Mouse (Mus musculus) cerebellum, adult 11-12 months (tissue): ENCODE measurements at regions not wholly inside any gene's neighbourhood (a gene's known extent, or its start where the extent isn't known, plus 50 kb on each side); places are given as distances from the start of the nearest gene placed in this dataset.
"Not testable (repeated sequence)": the region's sequence is repeated elsewhere in the genome, so short reads cannot be mapped to it uniquely, and the experiment has no call there.

Experiments used
- DNase-seq: peaks from one replicate; pipeline ENCODE4 v3.0.0; 2022

- no peak for DNase-seq
These were observed 157.8 kb downstream of the Ube2e3 start for GRCm38 (mm10) chr2:79025678-79026077.

GRCm38 (mm10) chr2:79030990-79031389 is 163.1 kb downstream of the Ube2e3 start:
- no peak for DNase-seq

GRCm38 (mm10) chr2:79036296-79036695 is 168.4 kb downstream of the Ube2e3 start:
- no peak for DNase-seq

GRCm38 (mm10) chr2:79038624-79039023 is 170.7 kb downstream of the Ube2e3 start:
- DNase-seq = no peak

DNA sequence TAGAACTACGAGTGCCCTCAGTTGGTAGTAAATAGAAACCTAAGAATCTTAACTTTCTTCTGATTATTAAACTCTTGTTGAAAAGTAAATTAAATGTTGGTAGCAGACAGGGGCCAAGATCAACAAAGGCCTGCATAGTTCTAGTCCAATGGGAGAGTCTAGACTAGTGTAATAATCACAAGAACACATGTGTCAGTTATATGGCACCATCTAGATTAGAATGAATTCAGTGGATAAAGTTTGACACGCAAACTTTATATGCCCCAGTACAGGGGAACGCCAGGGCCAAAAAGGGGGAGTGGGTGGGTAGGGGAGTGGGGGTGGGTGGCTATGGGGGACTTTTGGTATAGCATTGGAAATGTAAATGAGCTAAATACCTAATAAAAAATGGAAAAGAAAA is 176.9 kb downstream of the Ube2e3 start:
- DNase-seq = not testable (repeated sequence)

GRCm38 (mm10) chr2:79045508-79045907 is 177.6 kb downstream of the Ube2e3 start:
- no peak for DNase-seq

- peak; percentile 41 for DNase-seq
These were observed 180.1 kb downstream of the Ube2e3 start for GRCm38 (mm10) chr2:79048020-79048419.

DNA sequence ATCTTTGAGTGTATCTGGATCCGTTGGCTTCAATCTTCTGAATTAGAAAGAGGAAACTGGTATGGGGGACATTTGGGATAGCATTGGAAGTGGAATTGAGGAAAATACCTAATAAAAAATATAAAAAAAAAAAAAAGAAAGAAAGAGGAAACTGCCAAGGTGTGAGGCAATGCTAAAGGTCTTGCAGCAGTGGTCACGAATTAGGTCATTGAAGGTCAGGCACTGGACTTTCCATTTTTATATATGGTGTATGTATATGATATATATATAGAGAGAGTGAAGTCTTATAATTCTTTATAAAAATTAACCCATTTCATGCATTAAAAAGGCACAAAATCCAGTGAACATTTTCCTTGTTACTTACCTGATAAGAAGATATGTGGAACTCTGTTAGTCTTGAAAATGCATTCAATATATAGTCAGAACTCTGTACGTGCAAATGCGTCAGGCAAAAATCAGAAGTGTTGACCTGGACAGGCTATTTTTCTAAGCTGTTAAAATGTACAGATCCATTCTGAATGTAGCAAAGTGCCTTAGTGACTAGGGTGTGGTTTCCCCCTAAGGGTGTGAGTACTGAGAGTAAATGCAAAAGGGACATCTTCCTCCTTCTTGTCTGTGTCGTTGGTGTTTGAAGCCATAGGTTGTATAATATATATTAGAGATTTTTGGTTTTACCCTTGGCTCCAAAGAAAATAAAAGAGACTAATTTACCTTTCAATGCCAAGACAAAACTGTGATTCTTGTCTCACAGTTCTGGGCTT is 181.0 kb downstream of the Ube2e3 start:
- DNase-seq = no peak

DNA sequence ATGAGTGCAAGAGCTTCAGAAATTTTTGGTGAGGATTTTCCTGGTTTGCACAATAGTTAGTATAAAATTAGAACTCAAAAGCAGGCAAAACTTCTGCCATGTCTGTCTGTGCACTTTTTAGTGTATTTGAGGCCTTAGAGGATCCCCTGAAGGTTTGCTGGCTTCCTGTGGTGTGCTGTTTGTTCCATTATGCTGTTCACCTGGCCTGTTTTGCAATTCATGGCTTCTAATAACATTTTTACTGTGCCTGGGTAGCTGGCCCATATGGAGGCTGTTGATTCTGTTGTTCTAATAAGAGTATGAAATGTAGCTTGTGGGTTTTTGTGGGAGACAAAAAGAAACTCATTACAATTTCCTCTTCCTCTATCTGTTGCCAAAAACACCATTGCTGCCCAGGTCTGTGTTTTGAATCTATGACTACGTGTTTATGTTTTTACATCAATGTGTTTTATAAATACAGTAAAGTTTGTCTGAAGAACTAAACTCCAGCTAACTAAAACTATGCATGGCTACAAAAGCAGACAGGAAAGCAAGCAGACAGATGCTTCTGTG is 182.6 kb downstream of the Ube2e3 start:
- DNase-seq = no peak

DNA sequence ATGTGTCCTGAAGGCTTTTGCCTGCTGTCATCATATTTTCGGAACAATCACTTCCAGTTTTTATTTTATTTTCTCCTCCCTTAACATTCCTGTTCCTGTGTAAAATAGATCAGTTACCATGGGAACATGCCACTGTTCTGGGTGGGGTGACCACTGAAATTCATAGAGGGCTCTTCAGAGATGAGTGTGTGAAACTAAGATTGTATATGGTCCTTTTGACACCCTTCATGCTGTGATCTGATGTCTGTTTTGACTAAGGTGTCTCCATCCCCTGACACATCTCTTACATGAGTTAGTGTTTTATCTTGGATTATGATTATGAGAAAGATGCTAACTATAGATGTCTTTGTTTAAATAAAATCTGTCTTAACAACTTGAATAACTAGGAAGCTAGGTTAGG is 184.3 kb downstream of the Ube2e3 start:
- DNase-seq = no peak

DNA sequence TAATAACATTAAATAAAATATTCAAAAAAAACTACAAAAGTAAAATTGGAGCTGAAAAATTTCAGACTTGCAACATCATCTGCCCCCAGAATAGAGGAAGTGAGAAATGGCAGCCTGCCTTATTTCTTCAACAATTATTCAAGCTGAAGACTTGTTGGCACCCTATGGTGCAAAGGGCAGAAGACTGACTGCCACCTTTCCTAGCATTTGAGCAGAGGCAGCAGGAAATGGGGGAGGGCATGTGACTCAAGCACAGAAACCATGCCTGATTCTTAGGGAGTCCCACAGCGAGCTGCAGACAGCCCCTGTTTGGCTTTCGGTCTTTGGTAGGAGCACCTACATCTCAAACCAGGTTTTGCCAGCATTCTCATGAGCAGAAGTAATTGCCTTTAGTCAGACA is 188.2 kb downstream of the Ube2e3 start:
- no peak for DNase-seq

GRCm38 (mm10) chr2:79059115-79059943 is 191.4 kb downstream of the Ube2e3 start:
- no peak for DNase-seq

DNA sequence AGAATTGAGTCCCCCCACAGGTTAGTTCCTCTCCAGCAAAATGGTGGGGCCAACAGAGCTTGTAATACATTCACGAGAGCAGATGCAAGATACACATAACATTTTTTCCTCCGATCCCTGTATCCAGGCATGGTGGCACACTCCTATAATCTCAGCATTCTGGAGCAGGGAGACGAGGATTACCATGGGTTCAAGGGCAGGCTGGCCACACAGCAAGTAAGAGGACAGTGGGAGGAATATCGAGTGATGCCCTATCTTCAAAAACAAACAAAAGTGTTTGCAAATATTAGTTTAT is 192.0 kb downstream of the Ube2e3 start:
- DNase-seq = no peak

- no peak for DNase-seq
These were observed 192.4 kb downstream of the Ube2e3 start for GRCm38 (mm10) chr2:79060320-79060719.

GRCm38 (mm10) chr2:79061645-79062044 is 193.6 kb upstream of the Itga4 start:
- DNase-seq = no peak

DNA sequence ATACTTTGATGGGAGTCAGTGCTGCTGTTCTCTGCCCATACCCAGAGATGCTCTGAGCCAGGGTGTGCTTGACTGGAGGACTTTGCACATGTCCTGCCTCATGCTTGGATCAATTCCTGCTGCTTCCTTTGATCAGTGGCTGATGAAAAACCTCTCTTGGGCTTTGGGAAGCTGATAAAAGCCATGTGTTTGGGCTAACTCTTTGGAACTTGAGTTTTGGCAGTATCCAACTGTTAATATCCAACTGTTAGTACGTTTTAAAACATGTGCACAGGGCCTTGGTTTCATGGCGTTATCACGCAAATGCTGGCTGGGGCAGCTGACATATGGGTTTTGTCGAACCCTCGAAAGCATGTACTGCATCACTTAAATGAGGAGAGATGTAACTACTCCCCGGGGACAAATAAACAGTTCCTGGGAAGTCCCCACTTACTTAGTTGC is 193.0 kb upstream of the Itga4 start:
- no peak for DNase-seq

DNA sequence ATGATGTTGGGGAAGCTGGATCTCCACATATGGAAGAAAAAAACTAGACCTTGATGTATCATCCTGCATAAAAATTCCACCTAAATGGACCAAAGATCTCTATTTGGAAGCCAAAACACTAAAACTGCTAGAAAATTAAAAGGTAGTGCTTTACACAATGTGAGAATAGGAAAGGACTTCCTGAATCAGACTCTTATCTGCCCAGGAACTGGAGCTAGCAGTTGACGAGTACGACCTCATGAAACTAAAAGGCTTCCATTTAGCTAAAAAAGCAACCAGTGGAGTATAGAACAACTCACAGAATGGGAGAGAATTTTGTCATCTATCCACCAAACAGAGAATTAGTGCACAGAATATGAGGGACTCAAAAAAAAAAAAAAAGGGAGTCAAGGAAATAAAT is 191.6 kb upstream of the Itga4 start:
- no peak for DNase-seq

DNA sequence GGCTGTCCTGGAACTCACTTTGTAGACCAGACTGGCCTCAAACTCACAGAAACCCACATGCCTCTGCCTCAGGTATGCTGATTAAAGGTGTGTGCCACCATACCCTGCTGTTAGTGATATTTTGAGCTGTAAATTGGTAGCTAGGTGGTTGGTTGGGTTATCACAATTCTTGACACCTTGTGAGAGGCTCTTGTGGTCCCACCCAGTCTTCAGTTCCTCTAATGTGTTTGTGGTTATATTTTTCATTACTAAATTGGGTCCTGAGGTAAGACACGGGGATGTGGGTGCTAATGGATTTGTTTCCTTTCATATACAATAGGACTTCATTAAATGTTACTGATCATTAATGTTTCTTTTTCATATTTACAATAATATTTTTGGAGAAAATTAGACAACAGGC is 189.9 kb upstream of the Itga4 start:
- no peak for DNase-seq

- no peak for DNase-seq
These were observed 179.1 kb upstream of the Itga4 start for GRCm38 (mm10) chr2:79076115-79076514.

GRCm38 (mm10) chr2:79078836-79079394 is 176.3 kb upstream of the Itga4 start:
- no peak for DNase-seq

GRCm38 (mm10) chr2:79081769-79082168 is 173.5 kb upstream of the Itga4 start:
- DNase-seq = no peak

DNA sequence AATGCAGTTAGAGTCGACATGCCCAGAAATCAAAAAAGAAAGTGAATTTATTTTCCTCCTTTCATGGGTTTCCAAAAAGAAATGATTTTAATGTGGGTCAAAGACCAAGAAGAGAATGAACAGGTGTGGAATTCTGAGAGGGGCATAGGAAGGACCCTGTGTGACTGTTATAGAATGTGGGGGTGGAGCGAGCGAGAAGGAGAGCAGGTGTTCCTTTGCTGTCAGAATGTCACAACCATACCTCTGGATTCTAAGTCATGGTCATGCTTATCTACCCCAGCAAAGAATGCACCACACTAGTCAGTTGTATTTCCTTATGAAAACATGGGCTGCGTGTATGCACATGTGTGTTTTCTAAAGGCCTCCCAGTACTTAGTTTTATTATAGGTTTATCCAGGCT is 168.9 kb upstream of the Itga4 start:
- DNase-seq = no peak

DNA sequence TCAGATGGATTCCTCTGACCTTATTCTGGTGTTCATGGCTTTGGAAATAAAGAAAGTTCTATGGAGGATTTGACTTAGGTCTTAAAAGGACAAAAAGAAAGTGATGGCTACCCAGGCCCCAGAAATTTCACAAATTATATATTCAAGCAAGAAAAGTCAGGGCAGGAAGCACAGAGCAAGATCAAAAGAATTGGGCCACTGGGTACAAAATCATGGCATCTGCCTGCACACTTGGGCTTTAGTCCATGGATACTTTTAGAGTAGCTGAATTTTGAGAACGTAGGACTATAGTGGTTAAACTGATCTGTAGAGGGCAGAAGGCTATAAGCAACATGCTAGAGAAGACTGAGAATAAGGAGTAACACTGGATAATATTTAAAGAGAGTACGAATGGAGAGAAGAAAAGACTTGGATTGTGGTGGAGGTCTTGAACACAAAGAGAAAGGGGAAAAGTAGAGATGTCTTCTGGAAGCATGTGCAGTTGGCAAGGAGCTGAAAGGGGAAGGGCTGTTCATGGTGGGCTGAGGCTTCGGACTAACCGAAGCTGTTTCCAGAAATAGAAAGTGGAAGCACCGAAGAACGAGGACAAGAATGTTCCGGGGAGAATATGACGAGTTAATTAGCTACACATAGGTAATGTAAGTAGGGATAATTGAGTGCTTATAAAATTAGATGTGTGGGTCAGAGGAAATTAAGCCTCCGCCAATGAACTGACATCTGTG is 168.2 kb upstream of the Itga4 start:
- no peak for DNase-seq
